Mouse (Mus musculus): ENCODE data around the gene Grhl1. TPM values are rescaled to one million over a fixed set of nuclear protein-coding genes. Genes with fewer than 3 reads are reported as not detected.
A peak's percentile ranks its signal among the peaks of the same experiment; 100 is the strongest.

Grhl1 gene
- polyA plus RNA-seq, 1 experiment from 2014 or later: 1.3 TPM

DNA sequence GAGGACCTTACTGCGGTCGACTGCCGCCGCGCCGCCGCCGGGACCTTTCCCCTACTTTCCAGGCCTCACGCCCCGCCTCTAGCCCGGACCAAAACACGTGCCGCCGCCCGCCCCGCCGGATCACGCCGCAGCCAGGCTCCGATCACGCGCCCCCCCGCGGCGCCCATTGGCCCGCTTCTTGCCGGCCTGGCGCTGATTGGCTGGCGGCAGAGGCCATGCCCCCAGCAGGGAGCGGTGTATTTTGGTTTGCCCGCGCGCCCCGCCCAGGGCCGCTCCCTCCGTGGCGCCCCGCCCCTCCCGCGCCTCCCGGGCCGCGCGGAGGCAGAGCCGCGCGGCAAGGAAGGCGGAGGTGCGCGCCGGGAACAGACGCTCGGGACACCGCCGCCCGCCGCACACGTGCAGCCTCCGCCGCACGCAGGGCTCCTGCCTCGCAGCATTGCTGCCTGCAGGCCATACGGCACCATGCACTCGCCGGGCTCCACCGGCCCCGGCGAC lies 79.0 kb downstream of the Grhl1 start, which contains the start of gene Klf11:
Klf11 (plus strand) TSS at position 212 of the 495 bp plus-strand sequence.
- WGBS: under 1% methylated on average over 55 of the region's 68 CpGs
- Histone ChIP-seq H3K36me3 (peaks cover 9% of the 10 kb centered on the region; the same call in 1 of the 2 replicates), H3K27me3 (no peaks in the 10 kb centered on the region), H3K4me1 (replicated peaks) (peaks cover 31% of the 10 kb centered on the region), H3K9me3 (no peaks in the 10 kb centered on the region), H3K27ac (replicated peaks) (peak within 1 kb of the TSS; percentile 94), H3K4me2 (peak within 1 kb of the TSS; percentile 72), H3K4me3 (peak within 1 kb of the TSS; percentile 83), H3K9ac (peak within 1 kb of the TSS; percentile 91)
- peak; percentile 89 for ATAC-seq (ENCODE audit: low FRiP score, low read depth)

DNA sequence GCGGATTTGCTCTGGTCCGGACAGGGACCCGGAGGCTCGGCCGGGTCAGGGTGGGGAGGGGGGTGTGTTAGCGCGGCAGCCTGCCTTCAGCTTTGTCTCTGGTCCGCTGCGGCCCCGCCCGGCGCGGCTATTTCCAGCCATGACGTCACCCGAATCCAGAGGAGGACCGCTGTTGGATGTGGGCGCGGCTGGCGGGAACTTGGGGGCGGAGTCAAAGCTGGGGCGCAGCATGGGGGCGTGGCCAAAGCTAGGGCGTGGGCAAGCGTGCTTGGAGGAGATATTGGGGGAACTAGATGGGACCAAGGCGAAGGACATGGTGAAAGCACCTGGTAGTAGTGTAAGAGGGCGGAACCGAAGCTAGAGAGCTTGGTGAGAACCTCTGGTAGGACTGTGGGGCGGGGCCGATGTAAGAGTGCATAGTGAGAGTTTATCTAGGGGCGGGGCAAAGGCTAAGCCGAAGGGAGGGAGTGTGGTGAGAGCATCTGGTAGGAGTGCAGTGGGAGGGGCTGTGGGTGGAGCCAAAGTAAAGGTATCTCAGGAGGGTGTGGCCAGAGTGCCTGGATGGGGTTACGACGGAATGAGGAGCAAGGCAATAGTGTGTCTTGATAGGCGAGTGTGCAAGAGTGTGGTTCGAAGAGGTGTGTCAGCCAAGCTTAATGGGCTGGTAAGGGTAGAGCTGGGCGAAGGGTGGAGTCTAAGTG lies 79.7 kb downstream of the Grhl1 start:
- Histone ChIP-seq H3K4me2 (peak overlapping the region; percentile 72), H3K4me3 (peak overlapping the region; percentile 83), H3K9ac (peak overlapping the region; percentile 91), H3K9me3 (no peaks in the 10 kb centered on the region), H3K27me3 (no peaks in the 10 kb centered on the region), H3K4me1 (replicated peaks) (peaks cover 36% of the 10 kb centered on the region), H3K36me3 (peaks cover 9% of the 10 kb centered on the region; the same call in 1 of the 2 replicates), H3K27ac (replicated peaks) (peak overlapping the region; percentile 94)
- WGBS: 1% methylated on average over 36 of the region's 36 CpGs
- peak; percentile 79 for ATAC-seq (ENCODE audit: low FRiP score, low read depth)

DNA sequence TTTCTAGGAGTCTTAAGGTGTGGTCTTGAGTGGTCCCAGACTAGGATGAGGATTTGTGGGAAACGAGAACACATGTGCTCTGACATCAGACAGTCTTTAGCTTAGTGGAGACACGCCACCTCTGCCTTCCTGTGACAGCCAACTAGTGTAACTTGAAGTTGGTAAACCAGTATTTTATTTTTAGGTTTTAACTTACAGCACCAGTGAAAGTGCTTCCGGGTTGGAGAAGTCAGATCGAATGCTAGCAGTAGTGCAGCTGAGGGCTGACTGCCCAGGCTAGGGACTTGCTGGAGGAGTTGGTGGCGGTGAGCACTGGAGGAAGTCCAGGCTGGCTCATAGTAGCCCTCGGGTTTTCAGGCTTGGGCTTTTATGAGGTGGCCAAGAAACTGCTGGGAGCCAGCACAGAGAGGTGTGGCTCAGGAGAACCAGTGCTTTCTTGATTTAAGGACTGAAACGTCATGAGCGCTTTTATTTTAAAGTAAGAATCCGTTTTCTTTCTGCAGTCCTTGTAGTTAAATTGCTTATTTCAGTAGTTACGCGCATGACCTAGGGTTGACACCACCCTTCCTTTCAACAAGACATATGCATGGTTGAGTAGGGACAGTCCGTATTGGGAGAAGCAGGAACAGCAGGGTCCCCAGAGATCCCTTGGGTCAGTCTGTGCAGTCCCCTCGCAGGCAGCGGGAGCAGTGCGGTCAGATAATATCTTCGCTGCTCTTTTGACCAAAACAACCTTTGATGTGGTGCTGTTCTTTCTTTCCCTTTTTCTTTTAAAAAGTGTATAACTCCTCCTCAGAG lies 82.2 kb downstream of the Grhl1 start:
- H3K27ac ChIP-seq (replicated peaks): no peak overlapping the region
- H3K36me3 ChIP-seq: peaks cover 9% of the 10 kb centered on the region; the same call in 1 of the 2 replicates
- peaks cover 51% of the 10 kb centered on the region for H3K4me1 ChIP-seq (replicated peaks)
- H3K9me3 ChIP-seq: no peaks in the 10 kb centered on the region
- H3K9ac ChIP-seq: no peak overlapping the region
- no peak overlapping the region for H3K4me2 ChIP-seq
- H3K4me3 ChIP-seq: no peak overlapping the region
- 76% methylated on average over 16 of the region's 16 CpGs for WGBS
- H3K27me3 ChIP-seq: no peaks in the 10 kb centered on the region
- ATAC-seq (ENCODE audit: low FRiP score, low read depth): no peak

DNA sequence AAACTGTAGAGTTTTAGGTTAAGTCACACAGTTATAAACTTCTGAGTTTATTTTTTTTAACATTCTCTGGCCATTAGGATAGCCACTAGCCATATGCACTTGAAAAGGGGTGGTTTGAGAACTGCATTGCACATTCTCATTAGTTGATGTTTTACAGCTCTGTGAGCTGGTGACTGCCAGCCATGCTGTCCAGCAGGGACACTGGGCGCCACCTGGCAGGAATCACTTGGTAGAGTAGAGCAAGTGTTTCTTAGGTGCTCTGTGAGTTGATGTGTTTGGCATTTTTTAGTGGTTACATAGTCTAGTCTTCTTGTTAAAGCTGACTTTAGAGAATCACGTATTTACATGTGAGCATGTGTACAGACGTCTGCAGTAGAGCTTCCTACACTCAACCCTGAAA lies 84.4 kb downstream of the Grhl1 start:
- Histone ChIP-seq H3K36me3 (peaks cover 18% of the 10 kb centered on the region), H3K27me3 (no peaks in the 10 kb centered on the region), H3K4me1 (replicated peaks) (peaks cover 40% of the 10 kb centered on the region), H3K9me3 (no peaks in the 10 kb centered on the region), H3K4me2 (peak overlapping the region; percentile 23; the same call in 1 of the 2 replicates), H3K27ac (replicated peaks) (no peak overlapping the region), H3K9ac (no peak overlapping the region), H3K4me3 (peak overlapping the region; percentile 5; the same call in 1 of the 2 replicates)
- ATAC-seq (ENCODE audit: low FRiP score, low read depth): no peak
- WGBS: 56% methylated on average over 3 of the region's 3 CpGs

DNA sequence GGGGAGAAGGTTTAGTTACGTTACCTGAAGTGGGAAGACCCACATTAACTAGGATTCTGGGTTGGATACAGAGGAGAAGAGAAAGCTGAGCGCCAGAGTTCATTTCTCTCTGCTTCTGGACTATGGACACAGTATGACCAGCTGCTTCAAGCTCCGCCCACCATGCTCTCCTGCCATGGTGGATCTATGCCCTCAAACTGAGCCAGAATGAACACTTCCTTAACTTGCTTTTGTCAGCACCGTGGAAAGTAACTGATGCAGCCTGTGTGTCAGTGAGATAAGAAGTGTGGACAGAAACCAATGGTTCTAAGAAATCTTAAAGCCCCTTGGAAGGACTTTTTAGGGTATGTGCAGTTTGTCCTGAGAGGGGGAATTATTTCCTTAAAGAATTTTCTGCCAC lies 86.9 kb downstream of the Grhl1 start:
- Histone ChIP-seq H3K9me3 (no peaks in the 10 kb centered on the region), H3K27ac (replicated peaks) (no peak overlapping the region), H3K4me3 (no peak overlapping the region), H3K4me2 (no peak overlapping the region), H3K4me1 (replicated peaks) (peaks cover 23% of the 10 kb centered on the region), H3K9ac (no peak overlapping the region), H3K27me3 (no peaks in the 10 kb centered on the region), H3K36me3 (peaks cover 22% of the 10 kb centered on the region)
- ATAC-seq (ENCODE audit: low FRiP score, low read depth): no peak
- WGBS: 95% methylated on average over 4 of the region's 4 CpGs

DNA sequence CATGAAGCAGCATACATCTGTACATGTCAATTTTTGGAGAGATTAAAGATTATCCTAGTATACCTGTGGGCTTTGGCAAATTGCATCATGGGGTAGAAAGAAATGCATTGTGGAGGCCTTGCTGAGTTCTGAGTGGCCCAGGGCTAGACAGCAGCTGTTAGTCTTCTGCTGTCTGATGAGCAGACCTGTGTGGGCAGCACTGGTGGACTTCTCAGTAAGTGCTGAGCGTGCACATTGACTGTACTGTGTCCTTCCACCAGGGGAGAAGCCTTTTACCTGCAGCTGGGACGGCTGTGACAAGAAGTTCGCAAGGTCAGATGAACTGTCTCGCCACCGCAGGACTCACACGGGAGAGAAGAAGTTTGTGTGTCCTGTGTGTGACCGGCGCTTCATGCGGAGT lies 87.8 kb downstream of the Grhl1 start:
- WGBS: 93% methylated on average over 9 of the region's 9 CpGs
- no peaks in the 10 kb centered on the region for H3K9me3 ChIP-seq
- ATAC-seq (ENCODE audit: low FRiP score, low read depth): no peak
- no peak overlapping the region for H3K4me3 ChIP-seq
- no peak overlapping the region for H3K4me2 ChIP-seq
- no peak overlapping the region for H3K27ac ChIP-seq (replicated peaks)
- H3K36me3 ChIP-seq: peaks cover 22% of the 10 kb centered on the region
- H3K27me3 ChIP-seq: no peaks in the 10 kb centered on the region
- no peak overlapping the region for H3K9ac ChIP-seq
- peaks cover 23% of the 10 kb centered on the region for H3K4me1 ChIP-seq (replicated peaks)

DNA sequence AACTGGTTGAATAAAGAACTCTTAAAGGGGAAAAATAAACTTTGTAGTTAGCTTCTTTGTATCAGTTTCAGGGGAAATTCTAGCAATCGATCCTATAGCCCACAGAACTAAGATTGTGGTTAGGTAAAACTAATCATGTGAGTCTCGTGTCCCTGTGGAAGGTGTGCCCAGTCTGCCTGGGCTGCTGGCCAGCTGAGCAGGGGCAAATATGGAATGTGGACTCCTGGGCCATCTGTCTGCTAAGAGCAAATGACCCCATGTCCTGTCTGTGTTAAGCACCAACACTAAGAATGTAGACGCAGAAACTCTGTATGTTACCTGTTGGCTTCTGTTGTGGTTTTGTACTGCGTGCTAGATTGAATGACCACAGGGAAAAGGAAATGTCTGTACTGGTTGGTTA lies 89.0 kb downstream of the Grhl1 start:
- Histone ChIP-seq H3K4me1 (replicated peaks) (peaks cover 20% of the 10 kb centered on the region), H3K4me2 (no peak overlapping the region), H3K9ac (no peak overlapping the region), H3K4me3 (no peak overlapping the region), H3K27me3 (no peaks in the 10 kb centered on the region), H3K36me3 (peaks cover 13% of the 10 kb centered on the region), H3K27ac (replicated peaks) (no peak overlapping the region), H3K9me3 (no peaks in the 10 kb centered on the region)
- WGBS: 83% methylated on average over 4 of the region's 4 CpGs
- no peak for ATAC-seq (ENCODE audit: low FRiP score, low read depth)

DNA sequence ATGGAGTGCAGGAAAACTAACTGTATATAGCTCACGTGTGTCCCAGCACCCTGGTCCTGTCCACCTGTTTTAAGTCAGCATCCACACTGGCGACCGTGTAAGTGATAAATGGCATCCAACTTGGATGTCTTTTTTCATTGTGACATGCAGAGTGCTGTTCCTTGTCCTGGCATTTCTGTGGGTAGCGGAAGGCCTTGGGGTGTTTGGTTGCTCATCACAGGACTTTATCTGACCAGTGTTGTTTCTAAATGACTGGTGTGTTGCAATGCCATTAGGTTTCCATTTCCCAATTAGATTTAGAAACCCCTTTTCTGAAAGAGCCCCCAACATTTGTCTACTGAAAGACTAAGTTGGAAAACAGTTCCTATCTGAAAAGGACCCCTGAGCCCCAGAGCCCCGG lies 90.0 kb downstream of the Grhl1 start:
- H3K9me3 ChIP-seq: no peaks in the 10 kb centered on the region
- WGBS: 90% methylated on average over 5 of the region's 5 CpGs
- no peak overlapping the region for H3K9ac ChIP-seq
- ATAC-seq (ENCODE audit: low FRiP score, low read depth): no peak
- peaks cover 13% of the 10 kb centered on the region for H3K36me3 ChIP-seq
- no peaks in the 10 kb centered on the region for H3K27me3 ChIP-seq
- no peak overlapping the region for H3K27ac ChIP-seq (replicated peaks)
- no peak overlapping the region for H3K4me3 ChIP-seq
- H3K4me2 ChIP-seq: no peak overlapping the region
- peaks cover 11% of the 10 kb centered on the region for H3K4me1 ChIP-seq (replicated peaks)

Other genes starting within 250 kb of the Grhl1 start
- gene Taf1b, start 73.9 kb upstream of the Grhl1 start, polyA plus RNA-seq (2015; fragmentation: Nextera tagmentation; extraction: Ambion mirVana): 30.3 and 34.1 TPM in 2 replicates
- 14.3 TPM in 2 replicates for gene Klf11, start 79.0 kb downstream of the Grhl1 start, polyA plus RNA-seq (2015; fragmentation: Nextera tagmentation; extraction: Ambion mirVana)
- 1.3 and 1.6 TPM in 2 replicates for gene Cys1, start 109.5 kb downstream of the Grhl1 start, polyA plus RNA-seq (2015; fragmentation: Nextera tagmentation; extraction: Ambion mirVana)
- 64.0 and 73.5 TPM in 2 replicates for gene Rrm2, start 136.0 kb downstream of the Grhl1 start, polyA plus RNA-seq (2015; fragmentation: Nextera tagmentation; extraction: Ambion mirVana)

Measured in hindbrain, embryonic 15.5 days (tissue).